Mouse (Mus musculus) bone marrow macrophage, adult 2 months (primary cell): ENCODE data around the gene Etl4.

ENCODE experiments used
- CTCF ChIP-seq: IDR thresholded peaks from 2 replicates; pipeline ENCODE4 v1.5.1; 2012; ENCODE audit warnings: low read depth, mild to moderate bottlenecking, low read length, moderate library complexity
- POLR2A ChIP-seq: IDR thresholded peaks from 2 replicates; pipeline ENCODE4 v1.6.1; 2012; ENCODE audit warnings: mild to moderate bottlenecking, low read depth, low read length, borderline replicate concordance

DNA sequence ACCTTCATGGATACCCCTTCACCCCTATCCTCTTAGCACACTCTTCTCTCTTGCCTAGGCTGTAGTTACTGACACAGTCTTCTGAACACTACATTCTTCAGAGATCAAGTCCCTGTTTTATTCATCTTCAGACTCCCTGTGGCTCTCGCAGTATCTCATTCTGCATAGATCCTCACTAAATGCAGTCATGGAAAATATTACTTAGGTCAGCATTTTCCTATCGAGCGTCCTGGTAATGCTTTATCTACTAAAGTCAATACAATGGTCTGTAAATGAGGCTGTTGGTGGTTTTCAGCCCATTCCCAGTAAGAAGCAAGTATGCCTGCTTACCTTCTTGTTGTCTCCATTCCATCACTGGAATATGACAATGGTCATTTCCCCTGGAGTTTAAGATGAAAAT, 811.5 kb downstream of the Etl4 start:
- TF ChIP-seq POLR2A (no peak), CTCF (no peak)
